ENCODE assay signal across 22 mouse cellular contexts in genomic region chr6:42676011-42676410, GRCm38 (mm10).
"Had no signal": no experiment of that assay in that cellular context is flagged by ENCODE, and none has a peak within 500 bp of the region (broad histone marks: within the 10 kb centered on the region; RNA-seq: fewer than 3 reads in every experiment).

No protein-coding gene starts in this region.

- H3K27me3 ChIP-seq: heart, embryonic 12.5 days; hindbrain, embryonic 13.5 days; kidney, embryonic 15.5 days; limb, embryonic 13.5 days; limb, embryonic 15.5 days; liver, embryonic 12.5 days had no signal

- H3K27ac ChIP-seq: heart, embryonic 10.5 days; hindbrain, embryonic 13.5 days; hindbrain, postnatal 0 days; kidney, embryonic 15.5 days; limb, embryonic 13.5 days; limb, embryonic 15.5 days; liver, embryonic 12.5 days; liver, embryonic 14.5 days had no signal

- H3K9ac ChIP-seq: heart, embryonic 12.5 days; hindbrain, embryonic 13.5 days; kidney, embryonic 15.5 days; limb, embryonic 13.5 days; limb, embryonic 15.5 days; liver, embryonic 12.5 days; liver, embryonic 14.5 days had no signal

- DNase-seq: gastrocnemius, postnatal 14 days; gastrocnemius, postnatal 36 days; heart, adult 18-20 months; heart, postnatal 10 days; kidney, adult 11 months; kidney, adult 2 months; kidney, adult 9 months; kidney, postnatal 10 days; kidney, postnatal 36 days; layer of hippocampus, adult 9-11 months; layer of hippocampus, postnatal 36 days; left cerebral cortex, postnatal 4 days had no signal

- H3K9me3 ChIP-seq: heart, embryonic 10.5 days; heart, embryonic 12.5 days; hindbrain, embryonic 13.5 days; kidney, embryonic 15.5 days; limb, embryonic 13.5 days; limb, embryonic 15.5 days; liver, embryonic 12.5 days had no signal

- H3K4me1 ChIP-seq: heart, embryonic 10.5 days; heart, embryonic 12.5 days; hindbrain, embryonic 13.5 days; kidney, embryonic 15.5 days; limb, embryonic 13.5 days; limb, embryonic 15.5 days; liver, embryonic 12.5 days had no signal

- H3K4me2 ChIP-seq: heart, embryonic 12.5 days; hindbrain, embryonic 13.5 days; kidney, embryonic 15.5 days; limb, embryonic 13.5 days; limb, embryonic 15.5 days; liver, embryonic 12.5 days had no signal

- H3K4me3 ChIP-seq: heart, embryonic 10.5 days; heart, embryonic 12.5 days; hindbrain, embryonic 13.5 days; kidney, embryonic 15.5 days; limb, embryonic 13.5 days; limb, embryonic 15.5 days; liver, embryonic 12.5 days had no signal

- ATAC-seq: intestine, embryonic 16.5 days; liver, embryonic 12.5 days had no signal
